ENCODE assay signal across 7 mouse cellular contexts in genomic region chr8:70797081-70798070, GRCm38 (mm10). TPM values are rescaled to one million over a fixed set of nuclear protein-coding genes. Genes with fewer than 3 reads are reported as not detected.
A peak's percentile ranks its signal among the peaks of the same experiment; 100 is the strongest.
DNase-seq lines count a peak whose midpoint lies in the region; ATAC-seq lines count a peak whose summit lies in the region.

No protein-coding gene starts in this region.

- peak overlapping the region; percentile 90 for H3K4me2 ChIP-seq in intestine, embryonic 14.5 days (ENCODE audit: low read length)

- peaks cover 7% of the 10 kb centered on the region; the same call in 1 of the 2 replicates for H3K4me1 ChIP-seq in intestine, embryonic 14.5 days (replicated peaks; ENCODE audit: control insufficient read depth, insufficient read depth, low read length)

- DNase-seq in adrenal gland, adult 18-20 months (ENCODE audit: low spot score in 2 of 2) = peak; percentile 85 to 86
- peak; percentile 97 for DNase-seq in embryo, embryonic 10.5 days (ENCODE audit: low spot score)
- peak; percentile 82 for DNase-seq in gastrocnemius, postnatal 14 days
- DNase-seq in intestine, embryonic 14.5 days (ENCODE audit: low spot score) = peak; percentile 96
- DNase-seq in left cerebral cortex, postnatal 14 days (ENCODE audit: low spot score in 2 of 2) = peak; percentile 88 to 92
- DNase-seq in mesoderm, embryonic 11.5 days (ENCODE audit: low read depth, low spot score) = peak; percentile 91
- peak; percentile 77 for DNase-seq in right cerebral cortex, postnatal 4 days

- intact Hi-C loops in gastrocnemius, postnatal 14 days (cut with DNase I; ENCODE audit: low total_unique reads) = no loop called here
- intact Hi-C loops in left cerebral cortex, postnatal 14 days (cut with DNase I) = no loop called here

- no peaks in the 10 kb centered on the region for H3K36me3 ChIP-seq in intestine, embryonic 14.5 days (ENCODE audit: control insufficient read depth, insufficient read depth, low read length)

- H3K9me3 ChIP-seq in intestine, embryonic 14.5 days (ENCODE audit: control insufficient read depth, low read length) = no peaks in the 10 kb centered on the region

- peaks cover 34% of the 10 kb centered on the region for H3K27me3 ChIP-seq in intestine, embryonic 14.5 days (replicated peaks; ENCODE audit: control insufficient read depth, insufficient read depth, low read length)

- peak; percentile 87 for ATAC-seq in intestine, embryonic 14.5 days (replicated peaks; ENCODE audit: low FRiP score, low TSS enrichment, low read depth)

- H3K4me3 ChIP-seq in intestine, embryonic 14.5 days (ENCODE audit: low read depth, low read length) = peak overlapping the region; percentile 46

- H3K27ac ChIP-seq in intestine, embryonic 14.5 days (ENCODE audit: low read depth) = peak overlapping the region; percentile 40; the same call in 1 of the 2 replicates

- H3K9ac ChIP-seq in intestine, embryonic 14.5 days (ENCODE audit: low read length) = peak overlapping the region; percentile 53

- WGBS in intestine, embryonic 14.5 days = under 1% methylated on average over 57 of the region's 57 CpGs

RNA-seq across cellular contexts. Expression of gene Mast3, which starts 7.5 kb away (rescaled TPM):
- 10 to 100 TPM; 15.6 to 16.7 TPM for total RNA-seq in adrenal gland, adult 18-20 months (2021)
- total RNA-seq in gastrocnemius, postnatal 14 days (2021) = 1 to 10 TPM; 5.2 to 7.0 TPM
- 13.1 and 16.7 TPM in 2 replicates for polyA plus RNA-seq in intestine, embryonic 14.5 days (2014; fragmentation: Nextera tagmentation; extraction: Ambion mirVana)
- total RNA-seq in left cerebral cortex, postnatal 14 days (2021) = 100 to 1,000 TPM; 176 to 185 TPM

RNA-seq across cellular contexts. Expression of gene Il12rb1, which starts 10.9 kb away (rescaled TPM):
- under 1 TPM; 0.66 to 0.77 TPM for total RNA-seq in adrenal gland, adult 18-20 months (2021)
- total RNA-seq in gastrocnemius, postnatal 14 days (2021) = under 1 TPM in 1 of 2 experiments, not detected in 1; 0.09 TPM
- polyA plus RNA-seq in intestine, embryonic 14.5 days (2014; fragmentation: Nextera tagmentation; extraction: Ambion mirVana) = 0.24 and 0.35 TPM in 2 replicates
- 1 to 10 TPM; 1.2 TPM for total RNA-seq in left cerebral cortex, postnatal 14 days (2021)

RNA-seq across cellular contexts. Expression of gene Pik3r2, which starts 20.9 kb away (rescaled TPM):
- 10 to 100 TPM; 30.5 to 36.5 TPM for total RNA-seq in adrenal gland, adult 18-20 months (2021)
- 10 to 100 TPM; 23.0 to 27.9 TPM for total RNA-seq in gastrocnemius, postnatal 14 days (2021)
- 40.7 and 47.3 TPM in 2 replicates for polyA plus RNA-seq in intestine, embryonic 14.5 days (2014; fragmentation: Nextera tagmentation; extraction: Ambion mirVana)
- total RNA-seq in left cerebral cortex, postnatal 14 days (2021) = 100 to 1,000 TPM; 162 to 174 TPM

RNA-seq across cellular contexts. Expression of gene Mpv17l2, which starts 36.6 kb away (rescaled TPM):
- total RNA-seq in adrenal gland, adult 18-20 months (2021) = 100 to 1,000 TPM in 1 of 2 experiments, 10 to 100 TPM in 1; 94.9 to 120 TPM
- total RNA-seq in gastrocnemius, postnatal 14 days (2021) = 10 to 100 TPM; 28.3 to 31.9 TPM
- polyA plus RNA-seq in intestine, embryonic 14.5 days (2014; fragmentation: Nextera tagmentation; extraction: Ambion mirVana) = 58.6 and 59.9 TPM in 2 replicates
- total RNA-seq in left cerebral cortex, postnatal 14 days (2021) = 10 to 100 TPM; 36.3 to 36.5 TPM

RNA-seq across cellular contexts. Expression of gene Arrdc2, which starts 42.1 kb away (rescaled TPM):
- 1 to 10 TPM; 8.3 to 8.7 TPM for total RNA-seq in adrenal gland, adult 18-20 months (2021)
- 10 to 100 TPM in 1 of 2 experiments, 1 to 10 TPM in 1; 4.8 to 71.3 TPM for total RNA-seq in gastrocnemius, postnatal 14 days (2021)
- polyA plus RNA-seq in intestine, embryonic 14.5 days (2014; fragmentation: Nextera tagmentation; extraction: Ambion mirVana) = 7.3 and 7.9 TPM in 2 replicates
- total RNA-seq in left cerebral cortex, postnatal 14 days (2021) = 10 to 100 TPM; 10.2 to 17.2 TPM

Comparison
In these comparisons a context has a peak if more than half of its experiments do, and no peak if none do; other contexts are left out.
1. Peak in every context shown above with its lines: DNase-seq, ATAC-seq, H3K4me3 ChIP-seq and H3K27ac ChIP-seq.
2. RNA of gene Mast3, which starts 7.5 kb away (total RNA-seq): 176 to 185 TPM in left cerebral cortex, postnatal 14 days; 15.6 to 16.7 TPM in adrenal gland, adult 18-20 months and 5.2 to 7.0 TPM in gastrocnemius, postnatal 14 days; every median in the first group is over 10 times any median in the second.
3. RNA of gene Pik3r2, which starts 20.9 kb away (total RNA-seq): 162 to 174 TPM in left cerebral cortex, postnatal 14 days; 30.5 to 36.5 TPM in adrenal gland, adult 18-20 months and 23.0 to 27.9 TPM in gastrocnemius, postnatal 14 days; every median in the first group is over 4 times any median in the second.